Mouse (Mus musculus) heart, adult 10 weeks (tissue): ENCODE measurements around the gene Plk5. TPM values are rescaled to one million over a fixed set of nuclear protein-coding genes. Genes with fewer than 3 reads are reported as not detected.

Source experiments
- polyA plus RNA-seq: library from polyadenylated mRNA; stranded (reverse); fragments of 350-450 nt; fragmentation: Illumina TruSeq; extraction: RNeasy Lipid Tissue Mini Kit (QIAGEN cat#74804); gene quantifications from one replicate; pipeline ENCODE4 v1.2.3, GENCODE M21; 2014; ENCODE audit warnings: low read depth, low replicate concordance

The Plk5 gene
- polyA plus RNA-seq, result 3.1 TPM

DNA sequence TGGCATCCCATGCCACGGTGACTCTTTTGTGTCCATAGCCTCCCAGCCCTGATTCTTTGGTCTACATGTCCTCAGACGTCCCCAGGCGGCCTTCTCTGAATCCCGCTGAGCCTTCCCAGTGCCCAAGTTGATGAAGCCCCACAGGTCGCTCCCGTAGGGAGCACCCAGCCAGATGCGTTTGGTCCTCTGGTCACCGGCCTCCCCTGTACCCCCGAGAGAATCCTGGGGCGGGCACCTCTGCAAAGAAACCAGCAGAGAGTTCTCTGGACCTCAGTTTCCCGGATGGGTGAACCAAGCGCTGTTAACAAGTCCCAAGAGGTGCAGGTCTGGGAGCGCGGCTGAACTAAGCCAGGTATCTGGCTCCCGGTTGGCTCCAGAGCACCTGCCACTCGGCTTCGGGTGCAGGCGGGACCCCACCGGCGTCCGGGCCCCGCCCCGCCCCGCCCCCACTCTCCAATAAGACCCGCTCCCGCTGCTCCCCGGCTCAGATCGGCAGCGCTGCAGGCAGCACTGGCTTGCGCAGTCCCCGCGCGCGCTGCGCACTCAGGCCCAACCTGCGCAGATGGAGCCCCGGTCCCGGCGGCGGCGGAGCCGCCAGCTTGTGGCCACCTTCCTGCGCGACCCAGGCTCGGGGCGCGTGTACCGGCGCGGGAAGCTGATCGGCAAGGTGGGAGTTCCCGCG lies at the start of gene Plk5:
Plk5 (plus strand) TSS at position 459 of the 682 bp plus-strand sequence.

DNA sequence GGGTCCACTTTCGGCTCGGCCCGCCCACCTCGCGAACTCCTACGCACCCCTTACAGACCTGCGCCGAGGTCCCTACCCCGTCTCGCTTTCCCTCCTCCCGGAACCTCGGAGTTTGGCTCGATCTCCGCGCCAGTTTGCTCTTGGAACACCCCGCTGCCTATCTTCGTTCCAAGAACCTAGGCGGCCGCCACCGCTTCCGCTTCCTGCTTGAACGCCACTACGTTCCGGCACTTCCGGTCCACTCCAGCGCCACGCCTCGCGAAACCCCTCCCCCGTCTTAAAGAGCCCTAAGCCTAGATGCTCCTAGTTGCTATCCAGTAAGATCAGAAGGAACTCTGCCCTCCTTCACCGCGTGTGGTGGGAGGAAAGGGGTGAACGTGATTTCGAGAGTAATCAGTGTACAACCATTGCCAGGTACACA lies 35.9 kb upstream of the Plk5 start, which contains the start of gene 2310011J03Rik:
2310011J03Rik (minus strand) TSS at position 198 of the 421 bp plus-strand sequence.

DNA sequence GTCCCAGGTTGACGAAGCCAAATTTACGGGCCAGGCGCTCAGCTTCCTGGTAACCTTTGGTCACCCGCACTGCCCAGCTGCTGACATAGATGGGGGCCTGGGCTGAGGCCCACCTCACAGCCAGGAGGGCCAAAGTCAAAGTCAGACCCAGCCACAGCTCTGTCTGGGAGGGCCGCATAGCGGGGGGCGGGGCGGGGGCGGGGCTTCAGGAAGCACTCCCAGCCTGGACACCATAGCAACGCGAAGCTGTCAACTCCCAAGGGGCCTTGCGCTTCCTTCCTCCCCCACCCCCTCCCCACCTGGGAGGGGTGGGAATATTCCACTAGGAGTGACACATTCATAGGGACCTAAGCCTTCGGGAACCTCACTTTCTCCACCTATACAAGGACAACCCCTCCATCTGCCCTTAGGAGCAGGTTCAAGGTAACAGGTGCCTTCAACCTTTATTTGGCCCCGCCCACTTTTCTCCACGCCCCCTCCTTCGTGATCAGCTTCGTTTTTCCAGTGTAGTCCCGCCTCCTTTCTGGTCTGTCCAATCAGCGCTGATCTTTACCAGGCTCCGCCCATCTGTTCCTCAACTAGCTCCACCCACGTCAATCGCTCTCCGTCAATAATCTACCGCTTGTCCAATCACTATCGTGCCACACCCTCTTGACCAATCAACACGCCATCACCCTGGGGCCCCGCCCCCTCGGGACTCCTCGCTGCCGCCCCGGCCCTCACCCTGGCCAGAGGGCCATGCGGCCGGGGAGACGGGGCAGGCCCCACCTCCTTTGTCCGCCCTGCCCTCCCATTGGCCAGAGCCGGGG lies 26.8 kb upstream of the Plk5 start, which contains the start of the genes Pcsk4 and Reep6:
Pcsk4 (minus strand) TSS at position 226 of the 809 bp plus-strand sequence.
Reep6 (plus strand) TSS at position 681 of the 809 bp plus-strand sequence.

DNA sequence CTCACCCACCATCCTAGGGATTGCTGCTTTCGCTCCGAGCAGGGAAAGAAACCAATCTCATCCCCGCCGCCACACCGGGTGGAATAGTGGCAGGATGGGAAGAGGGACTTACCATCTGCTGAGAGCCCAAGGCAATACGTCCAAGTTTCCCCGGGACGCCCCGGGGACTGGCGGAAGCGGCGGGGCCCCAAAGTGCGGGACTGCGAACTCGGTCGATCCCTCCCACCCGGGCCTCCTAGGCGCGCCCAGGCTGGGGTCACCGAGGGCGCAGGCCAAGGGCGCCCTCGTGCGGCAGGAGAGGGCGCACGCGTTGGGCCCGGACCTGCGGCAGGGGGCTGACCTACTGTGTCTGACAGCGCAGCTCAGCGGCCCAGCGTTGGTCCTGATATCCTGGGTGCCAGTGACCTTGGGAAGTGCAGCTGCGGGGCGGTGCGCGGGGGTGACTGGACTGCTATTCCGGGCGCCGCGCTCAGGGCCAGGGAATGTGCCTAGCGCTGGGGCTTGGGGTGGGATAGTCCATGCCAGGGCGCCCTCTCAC lies 7.9 kb upstream of the Plk5 start, which contains the start of gene Adamtsl5:
Adamtsl5 (minus strand) TSS at position 169 of the 538 bp plus-strand sequence.

DNA sequence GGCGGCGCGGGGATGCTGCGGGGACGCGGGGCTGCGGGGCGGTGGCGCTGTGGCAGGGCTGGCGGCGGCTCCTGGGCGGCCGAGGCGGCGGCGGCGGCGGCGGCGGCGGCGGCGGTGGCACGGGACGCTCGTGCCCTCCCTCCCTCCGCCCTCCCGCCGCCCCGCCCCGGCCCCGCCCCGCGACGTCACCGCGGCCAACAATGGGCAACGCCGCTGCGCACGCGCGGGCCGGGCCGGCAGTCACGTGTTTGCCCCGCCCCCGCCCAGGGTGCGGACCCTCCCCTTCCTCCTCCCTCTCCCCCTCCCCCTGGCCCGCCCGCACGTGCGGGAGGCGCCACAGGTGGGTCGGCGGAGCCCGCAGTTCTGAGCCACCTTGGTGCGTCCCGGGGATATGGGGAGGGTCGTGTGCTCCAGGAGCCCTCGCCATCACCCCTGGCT lies 31.3 kb downstream of the Plk5 start, which contains the start of gene Mex3d:
Mex3d (minus strand) TSS at position 138 of the 438 bp plus-strand sequence.

DNA sequence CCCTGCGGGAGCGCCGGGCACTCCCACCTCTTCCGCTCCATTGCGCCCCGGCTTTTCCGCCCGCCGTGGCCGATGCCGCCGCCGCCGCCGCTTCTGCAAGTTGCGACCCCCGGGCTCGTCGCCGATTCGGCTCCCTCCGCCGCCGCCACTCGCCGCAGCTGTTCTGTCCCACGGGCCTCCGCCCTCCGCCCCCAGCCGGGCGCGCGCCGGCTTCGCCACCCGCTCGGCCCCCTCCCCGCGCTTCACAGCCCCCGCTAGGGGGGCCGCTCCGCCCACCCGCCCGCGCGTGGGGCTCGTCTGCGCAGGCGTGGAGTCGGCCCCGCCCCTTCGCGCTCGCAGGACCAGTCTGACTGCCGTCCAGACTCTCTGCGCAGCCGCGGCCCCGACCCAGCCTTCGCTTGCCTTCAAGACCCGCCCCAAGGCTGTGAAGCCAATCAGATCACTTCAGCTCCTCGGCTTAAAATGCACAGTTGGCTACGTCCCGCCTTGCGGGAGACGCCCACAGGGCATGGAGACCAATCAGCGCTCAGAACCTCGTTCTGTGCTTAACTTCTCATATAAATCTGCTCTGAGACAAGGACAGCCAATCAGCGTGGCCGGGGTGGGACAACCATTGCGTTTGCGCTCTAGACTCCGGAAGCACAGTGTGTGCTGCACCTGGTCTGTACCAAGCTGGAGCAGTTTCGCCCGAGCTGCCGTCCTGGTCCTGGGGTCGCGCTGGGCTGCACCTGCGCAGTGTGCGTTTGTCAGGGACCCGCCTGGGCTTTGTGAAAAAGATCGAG lies 43.1 kb downstream of the Plk5 start, which contains the start of gene Mbd3:
Mbd3 (minus strand) TSS at position 360 of the 782 bp plus-strand sequence.

DNA sequence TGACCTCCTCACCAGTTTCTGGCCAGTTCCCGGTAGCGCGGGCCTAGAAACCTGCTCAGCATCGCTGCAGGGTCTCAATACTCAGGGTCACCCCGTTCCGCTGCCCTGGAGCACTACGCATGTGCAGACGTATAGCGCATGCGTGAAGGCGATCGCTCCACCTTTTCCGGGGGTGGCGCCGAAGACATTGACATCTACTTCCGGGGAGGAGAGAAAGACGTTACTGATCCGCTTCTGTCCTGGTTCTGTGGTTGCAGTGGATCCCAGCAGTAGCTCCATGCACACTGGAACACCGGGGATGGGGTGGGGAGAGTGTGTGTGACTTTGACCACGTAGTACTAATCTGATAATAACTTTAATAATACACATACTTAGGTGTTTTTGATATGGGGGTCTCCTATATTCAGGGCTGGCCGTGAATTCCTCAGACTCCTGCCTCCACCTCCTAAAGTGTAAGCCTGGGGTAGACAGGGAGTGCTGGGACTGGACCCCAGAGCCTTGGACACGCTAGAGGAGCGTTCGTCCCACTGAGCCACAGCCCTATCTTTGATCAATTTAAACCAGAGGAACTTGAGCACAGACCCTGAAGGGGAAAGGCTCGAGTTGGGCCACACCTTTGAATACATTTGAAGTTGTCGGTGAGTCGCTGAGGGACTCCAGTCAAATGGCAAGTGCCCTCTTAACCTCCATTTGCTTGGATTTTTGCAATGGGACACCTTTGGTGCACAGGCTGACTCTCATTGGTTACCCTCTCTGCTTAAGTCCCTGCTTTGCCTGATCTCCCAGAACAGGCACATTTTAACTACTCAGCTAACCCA lies 50.6 kb downstream of the Plk5 start, which contains the start of gene Uqcr11:
Uqcr11 (minus strand) TSS at position 147 of the 818 bp plus-strand sequence.

Other genes starting within 250 kb of the Plk5 start
- gene Stk11, start 240.7 kb upstream of the Plk5 start, polyA plus RNA-seq, result 137 TPM
- 1,104 TPM for gene Atp5d, start 217.8 kb upstream of the Plk5 start, polyA plus RNA-seq
- gene Cbarp, start 215.6 kb upstream of the Plk5 start, polyA plus RNA-seq, result 2.6 TPM
- 39.3 TPM for gene Midn, start 208.2 kb upstream of the Plk5 start, polyA plus RNA-seq
- 89.8 TPM for gene Cirbp, start 190.5 kb upstream of the Plk5 start, polyA plus RNA-seq
- gene 1600002K03Rik, start 183.5 kb upstream of the Plk5 start, polyA plus RNA-seq, result 13.6 TPM
- gene Efna2, start 177.0 kb upstream of the Plk5 start, polyA plus RNA-seq, result 1.8 TPM
- gene Mum1, start 130.0 kb upstream of the Plk5 start, polyA plus RNA-seq, result 21.1 TPM
- gene Ndufs7, start 107.3 kb upstream of the Plk5 start, polyA plus RNA-seq, result 842 TPM
- gene Gamt, start 95.4 kb upstream of the Plk5 start, polyA plus RNA-seq, result 7.7 TPM
- 49.3 TPM for gene Dazap1, start 95.0 kb upstream of the Plk5 start, polyA plus RNA-seq
- gene Rps15, start 64.0 kb upstream of the Plk5 start, polyA plus RNA-seq, result 1,202 TPM
- 2.0 TPM for gene Apc2, start 60.5 kb upstream of the Plk5 start, polyA plus RNA-seq
- 22.7 TPM for gene 2310011J03Rik, start 35.9 kb upstream of the Plk5 start, polyA plus RNA-seq
- 2.2 TPM for gene Pcsk4, start 27.0 kb upstream of the Plk5 start, polyA plus RNA-seq
- gene Reep6, start 26.5 kb upstream of the Plk5 start, polyA plus RNA-seq, result 3.4 TPM
- gene Adamtsl5, start 8.0 kb upstream of the Plk5 start, polyA plus RNA-seq, result 64.4 TPM
- 6.2 TPM for gene Mex3d, start 31.2 kb downstream of the Plk5 start, polyA plus RNA-seq
- gene Mbd3, start 43.1 kb downstream of the Plk5 start, polyA plus RNA-seq, result 93.3 TPM
- 2,281 TPM for gene Uqcr11, start 50.4 kb downstream of the Plk5 start, polyA plus RNA-seq
- 17.6 TPM for gene Tcf3, start 77.2 kb downstream of the Plk5 start, polyA plus RNA-seq
- gene Onecut3, start 138.4 kb downstream of the Plk5 start, polyA plus RNA-seq, result 0.08 TPM
- not detected for gene Atp8b3, start 182.7 kb downstream of the Plk5 start, polyA plus RNA-seq
- 12.6 TPM for gene Rexo1, start 205.1 kb downstream of the Plk5 start, polyA plus RNA-seq
- gene Klf16, start 220.9 kb downstream of the Plk5 start, polyA plus RNA-seq, result 4.1 TPM
- 36.9 TPM for gene Abhd17a, start 233.9 kb downstream of the Plk5 start, polyA plus RNA-seq
- 35.7 TPM for gene Scamp4, start 246.4 kb downstream of the Plk5 start, polyA plus RNA-seq
- 1.7 TPM for gene Adat3, start 246.4 kb downstream of the Plk5 start, polyA plus RNA-seq
- gene Gm49322, start 249.6 kb downstream of the Plk5 start, polyA plus RNA-seq, result 0.50 TPM